Mouse (Mus musculus) ovary, postnatal 36 days (tissue): ENCODE data around the gene Samd14.

ENCODE experiments used
- DNase-seq: peaks from one replicate; pipeline ENCODE4 v3.0.0; 2022; ENCODE audit warnings: low spot score, mixed read lengths

The Samd14 gene

DNA sequence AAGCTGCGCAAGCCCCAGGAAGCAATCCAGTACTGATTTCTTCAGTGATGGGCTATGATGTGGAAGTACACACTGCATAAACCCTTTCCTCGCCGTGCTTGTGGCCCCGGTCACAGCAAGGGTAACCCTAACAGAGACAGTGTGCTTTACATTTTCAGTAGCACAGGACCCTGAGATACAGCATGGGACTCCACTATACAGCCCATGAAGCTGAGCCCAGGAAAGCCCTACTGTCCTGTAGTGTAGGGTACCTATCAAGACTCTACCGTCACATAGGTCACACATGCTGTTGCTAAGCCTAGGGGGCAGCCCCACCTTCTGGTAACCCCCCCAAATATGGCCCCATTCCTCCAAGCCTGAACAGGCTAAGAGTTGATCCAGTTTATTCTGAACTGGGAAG lies 26.8 kb downstream of the Samd14 start:
- DNase-seq: no peak

DNA sequence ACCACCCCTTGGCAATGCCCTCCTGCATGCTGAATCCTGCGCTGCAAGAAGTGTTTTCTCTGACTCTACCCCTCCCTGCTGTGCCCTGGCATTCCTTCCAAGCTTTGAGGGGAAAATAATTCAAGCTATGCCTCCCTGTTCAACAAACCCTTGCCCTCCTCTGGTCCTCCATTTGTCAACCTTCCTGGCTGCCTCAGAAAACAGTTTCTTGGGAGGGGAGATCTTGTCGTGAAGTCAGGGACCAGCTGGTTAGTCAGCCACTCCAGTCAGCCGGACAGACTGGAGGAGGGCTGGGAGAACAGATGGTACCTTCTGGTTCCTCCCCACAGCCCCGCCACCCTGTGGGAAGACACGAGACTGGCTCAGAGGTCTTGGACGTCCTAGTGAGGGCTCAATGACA lies 27.6 kb downstream of the Samd14 start:
- DNase-seq: no peak

DNA sequence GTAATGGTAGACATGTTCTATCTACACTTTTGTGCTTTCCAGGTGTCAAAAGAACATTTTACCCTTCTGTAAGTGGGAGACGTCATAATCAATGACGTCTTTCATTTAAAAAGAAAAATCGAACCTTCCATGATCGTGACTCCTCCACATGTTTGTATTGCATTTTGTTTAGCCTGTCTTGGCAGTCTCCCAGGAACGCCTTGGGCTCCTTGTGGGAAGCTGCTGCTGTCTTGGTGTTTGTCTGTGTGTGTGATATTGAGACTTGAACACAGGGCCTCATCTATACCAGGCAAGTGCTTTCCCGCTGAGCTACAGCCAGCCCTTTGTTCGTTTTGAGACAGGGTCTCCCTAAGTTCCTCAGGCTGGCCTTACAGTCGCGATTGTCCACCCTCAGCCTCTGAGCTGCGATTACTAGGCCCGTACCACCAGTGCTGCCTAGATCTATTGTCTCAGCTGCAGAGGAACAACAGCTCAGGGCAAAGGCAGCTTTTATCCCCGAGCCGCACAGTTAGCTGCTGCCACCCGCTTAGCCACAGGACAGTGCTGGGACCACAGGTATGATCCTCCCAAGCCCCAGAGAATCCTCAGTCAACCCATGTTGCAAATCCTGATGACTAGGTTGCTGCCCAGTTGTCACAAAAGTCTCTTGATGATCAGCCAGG lies 28.6 kb downstream of the Samd14 start:
- no peak for DNase-seq

GRCm38 (mm10) chr11:95038818-95039655 lies 29.4 kb downstream of the Samd14 start:
- no peak for DNase-seq

DNA sequence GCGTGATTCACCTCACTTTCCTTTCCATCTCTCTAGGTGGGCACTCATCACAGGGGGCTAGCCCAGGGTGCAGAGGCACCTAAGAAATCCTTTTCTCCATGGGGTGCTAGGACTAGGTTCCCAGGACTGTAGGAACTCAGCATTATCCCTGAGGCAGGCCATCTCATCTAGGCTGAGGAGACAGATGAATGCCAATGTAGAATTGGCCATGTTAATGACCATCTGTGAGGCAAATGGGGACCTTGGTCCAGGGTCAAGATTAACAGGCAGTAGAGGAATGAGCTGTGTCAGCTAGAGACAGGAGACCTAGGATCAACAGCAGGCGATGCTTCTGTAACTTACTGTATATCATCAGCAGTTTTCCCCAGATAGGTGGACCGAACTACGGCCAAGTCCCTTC lies 30.1 kb downstream of the Samd14 start:
- no peak for DNase-seq

GRCm38 (mm10) chr11:95040491-95041138 lies 30.9 kb downstream of the Samd14 start:
- peak; percentile 68 for DNase-seq

GRCm38 (mm10) chr11:95041139-95041609 lies 31.5 kb downstream of the Samd14 start, which contains the start of gene Pdk2:
Gene Pdk2, minus strand, starts transcription at chr11:95041354.
- DNase-seq: peak; percentile 95

- peak; percentile 69 for DNase-seq
Measured at GRCm38 (mm10) chr11:95042096-95042495, 32.4 kb downstream of the Samd14 start.

DNA sequence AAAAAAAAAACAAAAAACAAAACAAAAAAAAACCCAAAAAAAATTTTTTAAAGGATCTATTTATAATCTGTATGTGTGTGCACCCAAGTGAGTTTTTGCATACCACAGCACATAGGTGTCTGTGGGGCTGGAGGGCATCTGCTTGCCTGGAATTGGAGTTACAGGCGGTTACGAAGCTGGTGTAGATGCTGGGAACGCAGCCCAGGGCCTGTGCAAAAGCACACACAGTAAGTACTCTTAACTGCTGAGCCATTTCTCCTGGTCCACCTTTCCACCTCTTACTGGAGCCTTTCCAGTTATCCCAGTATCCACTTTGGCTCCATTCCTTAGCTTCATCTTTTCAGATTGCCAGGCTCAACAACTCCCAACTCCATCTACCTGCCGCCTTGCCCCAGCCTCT lies 33.4 kb downstream of the Samd14 start:
- no peak for DNase-seq

DNA sequence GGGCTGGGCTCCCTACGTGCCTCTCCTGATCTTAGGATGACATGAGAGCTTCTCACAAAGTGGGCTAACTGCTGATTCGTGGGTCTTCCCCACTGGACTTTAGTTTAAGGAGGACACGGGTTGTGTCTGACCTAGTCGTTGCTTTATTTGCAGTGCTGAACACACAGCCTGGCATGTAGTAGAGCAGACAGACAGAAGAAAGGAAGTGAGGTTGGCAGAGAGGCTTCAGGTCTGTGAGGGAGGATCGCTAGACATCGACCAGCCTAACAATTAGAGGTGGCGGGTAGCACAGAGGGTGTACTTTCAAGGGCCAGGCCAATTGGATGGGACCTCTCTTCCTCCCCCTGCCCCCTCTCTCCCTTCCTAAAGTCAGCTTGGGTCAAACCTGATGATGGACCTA lies 33.9 kb downstream of the Samd14 start:
- DNase-seq: no peak

- no peak for DNase-seq
Measured at GRCm38 (mm10) chr11:95044185-95044870, 34.6 kb downstream of the Samd14 start.

- DNase-seq: peak; percentile 47
Measured at GRCm38 (mm10) chr11:95046980-95047680, 37.5 kb downstream of the Samd14 start.

DNA sequence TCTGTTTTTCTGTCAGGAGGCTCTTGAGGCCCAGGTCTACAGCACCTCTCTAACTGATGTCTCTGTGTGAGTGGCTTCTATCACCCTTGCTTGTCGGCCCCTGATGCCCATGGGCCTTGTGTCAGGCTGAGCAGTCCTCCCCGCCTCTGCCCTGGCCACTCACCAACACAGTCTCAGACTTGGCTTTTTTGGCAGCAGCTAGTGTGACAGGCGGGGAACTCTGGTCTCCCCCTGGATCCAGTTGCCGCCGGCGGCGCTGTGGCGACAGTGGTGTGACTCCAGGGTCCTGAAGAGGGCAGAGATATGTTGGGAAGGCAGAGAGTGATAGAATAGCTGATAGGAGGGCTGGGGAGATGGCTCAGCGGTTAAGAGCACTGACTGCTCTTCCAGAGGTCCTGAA lies 43.4 kb downstream of the Samd14 start:
- DNase-seq: no peak

GRCm38 (mm10) chr11:95056768-95057501 lies 47.3 kb downstream of the Samd14 start:
- DNase-seq: no peak

DNA sequence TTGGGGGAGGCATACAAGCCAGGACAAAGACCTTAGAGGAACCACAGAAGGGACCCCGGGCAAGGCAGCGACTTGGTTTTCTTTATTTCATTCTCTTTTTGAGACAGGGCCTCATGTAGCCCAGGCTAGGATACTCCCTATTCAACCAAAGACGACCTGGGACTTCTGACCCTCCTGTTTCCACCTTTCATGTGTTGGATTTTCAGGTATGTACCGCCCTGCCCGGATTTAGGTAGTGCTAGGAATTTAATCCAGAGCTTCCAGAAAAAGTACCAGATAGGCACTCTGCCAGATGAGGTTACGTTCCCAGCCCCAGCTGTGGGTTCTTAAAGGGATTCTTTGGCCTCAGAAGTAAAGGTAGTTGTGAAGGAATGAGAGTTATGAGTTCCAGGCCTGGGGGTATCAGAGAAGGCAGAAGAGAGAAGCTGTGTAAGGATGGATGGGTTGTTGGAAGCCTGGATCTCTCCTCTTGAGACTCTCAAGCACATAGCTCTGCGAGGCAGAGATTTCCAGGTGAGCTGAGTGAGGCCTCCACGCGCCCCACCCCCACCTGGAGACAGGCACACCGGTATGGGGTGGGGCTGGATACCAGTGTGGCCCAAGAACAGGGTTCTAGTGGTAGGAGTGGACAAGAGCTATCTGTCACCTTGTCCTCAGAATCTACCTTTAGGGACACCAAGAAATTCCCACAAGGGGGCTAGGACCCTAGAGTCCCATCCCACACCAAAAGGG lies 59.7 kb downstream of the Samd14 start:
- no peak for DNase-seq

DNA sequence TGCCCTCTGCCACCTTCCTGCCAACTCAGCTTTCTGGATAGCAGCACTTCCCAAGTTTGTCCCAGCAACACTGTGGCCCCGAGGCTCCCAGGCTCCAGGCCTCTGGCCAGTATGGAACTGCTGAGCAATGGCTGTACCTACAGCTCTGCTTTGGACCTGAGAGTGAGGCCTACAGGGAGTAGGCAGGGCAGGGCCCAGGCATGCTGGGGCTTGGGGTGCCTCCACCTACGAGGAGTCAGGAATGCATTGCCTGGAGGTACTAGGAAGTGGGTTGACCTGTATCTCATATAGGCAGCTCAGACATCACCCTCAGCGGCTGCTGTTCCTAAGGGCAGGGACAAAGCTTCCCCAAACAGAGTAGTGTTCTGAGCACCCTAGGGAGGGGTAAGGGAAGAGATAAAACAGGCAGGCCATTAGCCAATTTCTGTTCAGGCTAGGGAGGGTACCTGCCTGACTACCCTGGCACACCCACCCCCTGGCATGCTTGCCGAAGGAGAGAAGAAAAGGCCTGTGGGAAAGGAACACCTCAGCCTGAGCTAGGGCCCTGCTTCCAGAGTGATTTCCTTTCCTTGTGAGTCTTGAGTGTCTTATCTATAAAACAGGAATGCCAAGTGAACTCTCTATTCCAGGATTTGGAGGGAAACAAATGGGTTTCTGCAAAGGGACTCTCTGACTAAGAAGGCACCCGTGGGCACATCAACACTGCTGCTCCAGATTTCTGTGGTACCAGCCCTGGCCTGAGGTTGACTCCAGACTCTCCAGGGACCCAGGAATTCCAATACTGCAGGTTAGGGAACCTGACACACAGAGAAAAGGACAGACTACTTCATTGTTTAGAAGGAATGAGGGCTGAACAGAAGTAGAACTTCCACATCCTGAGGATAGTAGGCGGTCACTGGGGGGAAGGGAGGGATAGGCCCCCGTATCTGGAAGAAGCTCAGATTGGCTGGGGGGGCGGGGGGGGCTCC lies 60.7 kb downstream of the Samd14 start:
- DNase-seq: no peak

DNA sequence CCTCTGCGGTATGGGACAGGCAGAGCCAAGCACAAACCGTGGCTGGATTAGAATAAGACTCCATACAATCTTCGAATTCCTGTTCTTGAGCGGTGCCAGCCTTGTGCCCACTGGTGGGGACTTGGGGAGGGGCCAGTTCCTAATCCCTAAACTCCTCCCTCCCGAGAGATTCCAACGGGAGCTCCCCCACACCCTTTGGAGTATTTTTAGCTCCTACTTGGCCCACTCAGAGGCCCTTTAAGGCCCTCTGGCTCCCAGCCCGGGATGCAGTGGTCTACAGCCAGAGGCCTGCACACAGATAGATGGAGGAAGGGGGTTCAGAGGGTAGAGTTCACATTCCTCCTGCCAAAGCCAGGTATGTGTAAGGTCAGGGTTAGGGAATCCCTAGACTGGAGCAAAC lies 61.6 kb downstream of the Samd14 start:
- peak; percentile 32 for DNase-seq

- DNase-seq: no peak
Measured at GRCm38 (mm10) chr11:95072136-95072535, 62.5 kb downstream of the Samd14 start.

DNA sequence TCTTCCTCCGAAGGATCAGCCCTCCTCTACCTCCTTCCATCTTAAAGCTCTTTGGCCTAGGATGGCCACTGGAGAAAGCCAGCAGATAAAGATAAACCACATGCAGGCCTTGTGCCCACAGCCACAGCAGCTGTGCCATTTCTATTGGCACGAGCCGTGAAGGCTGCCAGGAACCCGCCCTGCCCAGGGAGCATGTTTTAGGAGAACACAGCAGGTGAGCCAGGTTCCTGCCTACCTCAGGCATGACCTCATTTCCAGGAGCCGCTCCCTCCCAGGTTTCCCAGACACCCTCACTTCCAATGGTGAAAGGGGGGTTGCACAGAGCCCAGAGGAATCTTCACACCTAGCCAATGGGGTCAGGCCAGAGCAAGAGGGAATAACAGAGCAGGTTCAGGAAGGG lies 63.1 kb downstream of the Samd14 start:
- DNase-seq: peak; percentile 30
